Mouse (Mus musculus) thymus, postnatal 14 days (tissue): ENCODE results near the gene Ptchd4.

ENCODE experiments used
- DNase-seq: peaks from one replicate; pipeline ENCODE4 v3.0.0; 2021

Gene Ptchd4

GRCm38 (mm10) chr17:42430380-42430779 lies 114.6 kb downstream of the Ptchd4 start:
- no peak for DNase-seq

GRCm38 (mm10) chr17:42452235-42452634 lies 136.5 kb downstream of the Ptchd4 start:
- no peak for DNase-seq

GRCm38 (mm10) chr17:42456441-42456840 lies 140.7 kb downstream of the Ptchd4 start:
- no peak for DNase-seq

- no peak for DNase-seq
Measured at GRCm38 (mm10) chr17:42462726-42463125, 147.0 kb downstream of the Ptchd4 start.

GRCm38 (mm10) chr17:42480173-42480991 lies 164.6 kb downstream of the Ptchd4 start:
- DNase-seq: no peak

- no peak for DNase-seq
Measured at GRCm38 (mm10) chr17:42509356-42510262, 193.9 kb downstream of the Ptchd4 start.

GRCm38 (mm10) chr17:42530147-42530546 lies 214.4 kb downstream of the Ptchd4 start:
- no peak for DNase-seq

GRCm38 (mm10) chr17:42549578-42549977 lies 233.8 kb downstream of the Ptchd4 start:
- DNase-seq: no peak
